Mouse (Mus musculus): ENCODE results near the gene Jhy. TPM values are rescaled to one million over a fixed set of nuclear protein-coding genes. Genes with fewer than 3 reads are reported as not detected.

The Jhy gene
- total and polyA plus RNA-seq, 3 experiments = not detected

- Histone ChIP-seq H3K9me3 (replicated peaks; ENCODE audit: insufficient read depth, low read length) (no peaks in the 10 kb centered on the region), H3K27ac (ENCODE audit: control insufficient read depth, low read depth, low read length) (no peak overlapping the region), H3K4me1 (ENCODE audit: control insufficient read depth in 1 of 2, insufficient read depth in 2 of 2, low read length in 2 of 2) (no peaks in the 10 kb centered on the region), H3K27me3 (ENCODE audit: control insufficient read depth in 1 of 2, insufficient read depth in 2 of 2, low read length in 2 of 2) (no peaks in the 10 kb centered on the region), H3K9ac (ENCODE audit: control insufficient read depth, low read depth, low read length, poor library complexity, severe bottlenecking) (no peak overlapping the region), H3K4me3 (ENCODE audit: control insufficient read depth in 1 of 2, insufficient read depth in 1 of 2, low read depth in 2 of 2, low read length in 2 of 2) (no peak overlapping the region), H3K79me2 (ENCODE audit: control insufficient read depth, insufficient read depth, low read length, poor library complexity) (no peaks in the 10 kb centered on the region), H3K36me3 (ENCODE audit: control insufficient read depth in 1 of 2, insufficient read depth in 2 of 2, low read length in 2 of 2) (no peaks in the 10 kb centered on the region)
- no peak for DNase-seq (ENCODE audit: low read depth, low spot score)
- no peak for TF ChIP-seq TAL1 (IDR thresholded peaks at IDR 0.05; ENCODE audit: low read length)
- TF ChIP-seq RAD21 (IDR thresholded peaks at IDR 0.05; ENCODE audit: low read depth, low read length) = no peak
Measured at GRCm38 (mm10) chr9:40878998-40879397, 84.9 kb downstream of the Jhy start.

GRCm38 (mm10) chr9:40878291-40878945, 85.5 kb downstream of the Jhy start:
- no peaks in the 10 kb centered on the region for H3K9me3 ChIP-seq (replicated peaks; ENCODE audit: insufficient read depth, low read length)
- no peaks in the 10 kb centered on the region for H3K27me3 ChIP-seq (ENCODE audit: control insufficient read depth in 1 of 2, insufficient read depth in 2 of 2, low read length in 2 of 2)
- no peaks in the 10 kb centered on the region for H3K36me3 ChIP-seq (ENCODE audit: control insufficient read depth in 1 of 2, insufficient read depth in 2 of 2, low read length in 2 of 2)
- H3K4me3 ChIP-seq (ENCODE audit: control insufficient read depth in 1 of 2, insufficient read depth in 1 of 2, low read depth in 2 of 2, low read length in 2 of 2) = no peak overlapping the region
- no peaks in the 10 kb centered on the region for H3K79me2 ChIP-seq (ENCODE audit: control insufficient read depth, insufficient read depth, low read length, poor library complexity)
- H3K9ac ChIP-seq (ENCODE audit: control insufficient read depth, low read depth, low read length, poor library complexity, severe bottlenecking) = no peak overlapping the region
- TF ChIP-seq ZNF384 (IDR thresholded peaks at IDR 0.05; ENCODE audit: low read depth, low read length) (no peak), ZMIZ1 (IDR thresholded peaks at IDR 0.05; ENCODE audit: low read depth, low read length) (no peak), JUND (IDR thresholded peaks at IDR 0.05; ENCODE audit: low read depth, low read length) (no peak), MAX (IDR thresholded peaks at IDR 0.05; ENCODE audit: low read length) (no peak), POLR2A (IDR thresholded peaks at IDR 0.05; ENCODE audit: control insufficient read depth in 1 of 2, insufficient read depth in 1 of 2, low read depth in 1 of 2, low read length in 2 of 2, poor library complexity in 1 of 2) (no peak), ETS1 (IDR thresholded peaks at IDR 0.05; ENCODE audit: low read depth, low read length) (no peak), ZC3H11A (IDR thresholded peaks at IDR 0.05; ENCODE audit: low read depth, low read length) (no peak), MAFK (IDR thresholded peaks at IDR 0.05; ENCODE audit: borderline replicate concordance, low read depth, low read length) (no peak), USF2 (IDR thresholded peaks at IDR 0.05; ENCODE audit: borderline replicate concordance in 1 of 2, insufficient read depth in 1 of 2, low read depth in 1 of 2, low read length in 2 of 2) (no peak), TCF12 (IDR thresholded peaks at IDR 0.05; ENCODE audit: low read depth, low read length) (no peak), POLR2AphosphoS5 (IDR thresholded peaks at IDR 0.05; ENCODE audit: borderline replicate concordance, low read depth, low read length) (no peak), MYB (IDR thresholded peaks at IDR 0.05; ENCODE audit: low read depth, low read length) (no peak), ZKSCAN1 (IDR thresholded peaks at IDR 0.05; ENCODE audit: low read depth, low read length) (no peak), MEF2A (IDR thresholded peaks at IDR 0.05; ENCODE audit: extremely low read depth, insufficient replicate concordance, low read depth, low read length, poor library complexity, severe bottlenecking) (no peak), GABPA (IDR thresholded peaks at IDR 0.05; ENCODE audit: low read depth, low read length) (no peak), NELFE (IDR thresholded peaks at IDR 0.05; ENCODE audit: low read depth, low read length) (no peak), KAT2A (conservative IDR thresholded peaks at IDR 0.05; ENCODE audit: low read depth, low read length) (no peak), BHLHE40 (IDR thresholded peaks at IDR 0.05; ENCODE audit: borderline replicate concordance, low read depth, low read length) (no peak), USF1 (IDR thresholded peaks at IDR 0.05; ENCODE audit: low read depth, low read length) (no peak)
- DNase-seq (ENCODE audit: low read depth, low spot score) = no peak
- no peaks in the 10 kb centered on the region for H3K4me1 ChIP-seq (ENCODE audit: control insufficient read depth in 1 of 2, insufficient read depth in 2 of 2, low read length in 2 of 2)
- H3K27ac ChIP-seq (ENCODE audit: control insufficient read depth, low read depth, low read length) = no peak overlapping the region

Data from MEL (cell line).